Mouse (Mus musculus) liver, embryonic 14.5 days (tissue): ENCODE measurements at regions not wholly inside any gene's neighbourhood (a gene's known extent, or its start where the extent isn't known, plus 50 kb on each side); places are given as distances from the start of the nearest gene placed in this dataset.

Source experiments
- CTCF ChIP-seq: IDR thresholded peaks from 2 replicates; pipeline ENCODE4 v1.5.1; 2016; ENCODE audit warnings: antibody characterized with exemption, low read depth, control low read depth
- EP300 ChIP-seq: IDR thresholded peaks from 2 replicates; pipeline ENCODE4 v1.6.1; 2016; ENCODE audit warnings: antibody characterized with exemption, low read depth

- TF ChIP-seq CTCF (no peak), EP300 (no peak)
Observed at GRCm38 (mm10) chr4:7669992-7670794, 568.6 kb downstream of the Car8 start.
